Mouse (Mus musculus) megakaryocyte, embryonic 14.5 days (primary cell): ENCODE data around the gene Myo5a.

Experiments
- FLI1 ChIP-seq: IDR thresholded peaks from 2 replicates; pipeline ENCODE4 v1.6.1; 2012; ENCODE audit warnings: low read length, inconsistent platforms, mixed read lengths
- GATA1 ChIP-seq: IDR thresholded peaks from 3 replicates; pipeline ENCODE4 v1.6.1; 2012; ENCODE audit warnings: mixed read lengths, low read length, inconsistent platforms, borderline replicate concordance

GRCm38 (mm10) chr9:75234983-75235627 lies 164.3 kb downstream of the Myo5a start:
- TF ChIP-seq GATA1 (no peak), FLI1 (no peak)
